Mouse (Mus musculus): ENCODE data around the gene Sco2. TPM values are rescaled to one million over a fixed set of nuclear protein-coding genes. Genes with fewer than 3 reads are reported as not detected.

The Sco2 gene
- polyA plus RNA-seq, 1 experiment from 2014 or later: 6.8 TPM

- Histone ChIP-seq H3K27me3 (ENCODE audit: control insufficient read depth, insufficient read depth, low read length) (peaks cover 28% of the 10 kb centered on the region), H3K4me1 (ENCODE audit: control insufficient read depth, insufficient read depth, low read length) (peaks cover 13% of the 10 kb centered on the region; the same call in 1 of the 2 replicates), H3K27ac (ENCODE audit: low read length) (no peak overlapping the region), H3K4me2 (replicated peaks; ENCODE audit: low read depth, low read length) (no peak overlapping the region), H3K4me3 (ENCODE audit: low read depth, low read length) (no peak overlapping the region), H3K9ac (replicated peaks; ENCODE audit: low read depth, low read length) (no peak overlapping the region), H3K36me3 (ENCODE audit: control insufficient read depth, insufficient read depth, low read length) (no peaks in the 10 kb centered on the region), H3K9me3 (ENCODE audit: control insufficient read depth, low read depth, low read length) (no peaks in the 10 kb centered on the region)
- ATAC-seq (ENCODE audit: insufficient number of reproducible peaks, insufficient read depth, low FRiP score, low read depth): no peak
- WGBS: 4% methylated on average over 18 of the region's 18 CpGs
These were observed 3.7 kb upstream of the Sco2 start for GRCm38 (mm10) chr15:89377362-89377761.

GRCm38 (mm10) chr15:89376957-89377356, 3.3 kb upstream of the Sco2 start, which contains the start of gene Tymp:
TSS of gene Tymp (minus strand) at chr15:89377039.
- Histone ChIP-seq H3K9ac (replicated peaks; ENCODE audit: low read depth, low read length) (no peak within 1 kb of the TSS), H3K27ac (ENCODE audit: low read length) (no peak within 1 kb of the TSS), H3K9me3 (ENCODE audit: control insufficient read depth, low read depth, low read length) (no peaks in the 10 kb centered on the region), H3K4me1 (ENCODE audit: control insufficient read depth, insufficient read depth, low read length) (peaks cover 13% of the 10 kb centered on the region; the same call in 1 of the 2 replicates), H3K27me3 (ENCODE audit: control insufficient read depth, insufficient read depth, low read length) (peaks cover 28% of the 10 kb centered on the region), H3K4me2 (replicated peaks; ENCODE audit: low read depth, low read length) (no peak within 1 kb of the TSS), H3K4me3 (ENCODE audit: low read depth, low read length) (no peak within 1 kb of the TSS), H3K36me3 (ENCODE audit: control insufficient read depth, insufficient read depth, low read length) (peaks cover 3% of the 10 kb centered on the region)
- WGBS: 20% methylated on average over 16 of the region's 16 CpGs
- no peak for ATAC-seq (ENCODE audit: insufficient number of reproducible peaks, insufficient read depth, low FRiP score, low read depth)

GRCm38 (mm10) chr15:89376040-89376439, 2.4 kb upstream of the Sco2 start:
- ATAC-seq (ENCODE audit: insufficient number of reproducible peaks, insufficient read depth, low FRiP score, low read depth): no peak
- WGBS: 83% methylated on average over 7 of the region's 7 CpGs
- Histone ChIP-seq H3K4me3 (ENCODE audit: low read depth, low read length) (no peak overlapping the region), H3K27me3 (ENCODE audit: control insufficient read depth, insufficient read depth, low read length) (peaks cover 28% of the 10 kb centered on the region), H3K36me3 (ENCODE audit: control insufficient read depth, insufficient read depth, low read length) (peaks cover 12% of the 10 kb centered on the region), H3K4me2 (replicated peaks; ENCODE audit: low read depth, low read length) (no peak overlapping the region), H3K9ac (replicated peaks; ENCODE audit: low read depth, low read length) (no peak overlapping the region), H3K9me3 (ENCODE audit: control insufficient read depth, low read depth, low read length) (no peaks in the 10 kb centered on the region), H3K27ac (ENCODE audit: low read length) (no peak overlapping the region), H3K4me1 (ENCODE audit: control insufficient read depth, insufficient read depth, low read length) (peaks cover 13% of the 10 kb centered on the region; the same call in 1 of the 2 replicates)

- Histone ChIP-seq H3K27ac (ENCODE audit: low read length) (no peak overlapping the region), H3K36me3 (ENCODE audit: control insufficient read depth, insufficient read depth, low read length) (peaks cover 22% of the 10 kb centered on the region), H3K9me3 (ENCODE audit: control insufficient read depth, low read depth, low read length) (no peaks in the 10 kb centered on the region), H3K4me1 (ENCODE audit: control insufficient read depth, insufficient read depth, low read length) (peaks cover 13% of the 10 kb centered on the region; the same call in 1 of the 2 replicates), H3K4me3 (ENCODE audit: low read depth, low read length) (no peak overlapping the region), H3K27me3 (ENCODE audit: control insufficient read depth, insufficient read depth, low read length) (peaks cover 28% of the 10 kb centered on the region), H3K9ac (replicated peaks; ENCODE audit: low read depth, low read length) (no peak overlapping the region), H3K4me2 (replicated peaks; ENCODE audit: low read depth, low read length) (no peak overlapping the region)
- no peak for ATAC-seq (ENCODE audit: insufficient number of reproducible peaks, insufficient read depth, low FRiP score, low read depth)
- WGBS: 90% methylated on average over 17 of the region's 17 CpGs
These were observed 1.3 kb upstream of the Sco2 start for GRCm38 (mm10) chr15:89374801-89375534.

- WGBS: 45% methylated on average over 9 of the region's 9 CpGs
- H3K4me1 ChIP-seq (ENCODE audit: control insufficient read depth, insufficient read depth, low read length): peaks cover 13% of the 10 kb centered on the region; the same call in 1 of the 2 replicates
- no peaks in the 10 kb centered on the region for H3K9me3 ChIP-seq (ENCODE audit: control insufficient read depth, low read depth, low read length)
- H3K36me3 ChIP-seq (ENCODE audit: control insufficient read depth, insufficient read depth, low read length): peaks cover 28% of the 10 kb centered on the region
- peaks cover 24% of the 10 kb centered on the region for H3K27me3 ChIP-seq (ENCODE audit: control insufficient read depth, insufficient read depth, low read length)
- no peak for ATAC-seq (ENCODE audit: insufficient number of reproducible peaks, insufficient read depth, low FRiP score, low read depth)
- peak overlapping the region; percentile 83; the same call in 1 of the 2 replicates for H3K27ac ChIP-seq (ENCODE audit: low read length)
- peak overlapping the region; percentile 52; the same call in 1 of the 2 replicates for H3K9ac ChIP-seq (replicated peaks; ENCODE audit: low read depth, low read length)
- H3K4me3 ChIP-seq (ENCODE audit: low read depth, low read length): peak overlapping the region; percentile 58
- peak overlapping the region; percentile 68 for H3K4me2 ChIP-seq (replicated peaks; ENCODE audit: low read depth, low read length)
These were observed 694 bp upstream of the Sco2 start for GRCm38 (mm10) chr15:89374340-89374739.

GRCm38 (mm10) chr15:89373027-89373761, 452 bp downstream of the Sco2 start:
- H3K4me3 ChIP-seq (ENCODE audit: low read depth, low read length): peak overlapping the region; percentile 58
- peak overlapping the region; percentile 52 for H3K9ac ChIP-seq (replicated peaks; ENCODE audit: low read depth, low read length)
- peak; percentile 84 for ATAC-seq (ENCODE audit: insufficient number of reproducible peaks, insufficient read depth, low FRiP score, low read depth)
- 0 out of 2 replicates have a peak, but pooled peaks cover 4% of the 10 kb centered on the region for H3K4me1 ChIP-seq (ENCODE audit: control insufficient read depth, insufficient read depth, low read length)
- peak overlapping the region; percentile 83 for H3K27ac ChIP-seq (ENCODE audit: low read length)
- peaks cover 39% of the 10 kb centered on the region for H3K36me3 ChIP-seq (ENCODE audit: control insufficient read depth, insufficient read depth, low read length)
- H3K4me2 ChIP-seq (replicated peaks; ENCODE audit: low read depth, low read length): peak overlapping the region; percentile 68
- no peaks in the 10 kb centered on the region for H3K9me3 ChIP-seq (ENCODE audit: control insufficient read depth, low read depth, low read length)
- 2% methylated on average over 35 of the region's 35 CpGs for WGBS
- H3K27me3 ChIP-seq (ENCODE audit: control insufficient read depth, insufficient read depth, low read length): peaks cover 13% of the 10 kb centered on the region

GRCm38 (mm10) chr15:89372536-89372935, 1.1 kb downstream of the Sco2 start:
- Histone ChIP-seq H3K9ac (replicated peaks; ENCODE audit: low read depth, low read length) (no peak overlapping the region), H3K27me3 (ENCODE audit: control insufficient read depth, insufficient read depth, low read length) (peaks cover 6% of the 10 kb centered on the region), H3K4me1 (ENCODE audit: control insufficient read depth, insufficient read depth, low read length) (0 out of 2 replicates have a peak, but pooled peaks cover 4% of the 10 kb centered on the region), H3K36me3 (ENCODE audit: control insufficient read depth, insufficient read depth, low read length) (peaks cover 46% of the 10 kb centered on the region), H3K4me3 (ENCODE audit: low read depth, low read length) (no peak overlapping the region), H3K27ac (ENCODE audit: low read length) (no peak overlapping the region), H3K4me2 (replicated peaks; ENCODE audit: low read depth, low read length) (peak overlapping the region; percentile 68), H3K9me3 (ENCODE audit: control insufficient read depth, low read depth, low read length) (no peaks in the 10 kb centered on the region)
- ATAC-seq (ENCODE audit: insufficient number of reproducible peaks, insufficient read depth, low FRiP score, low read depth): no peak
- 80% methylated on average over 7 of the region's 7 CpGs for WGBS

GRCm38 (mm10) chr15:89372068-89372467, 1.6 kb downstream of the Sco2 start:
- no peak overlapping the region for H3K4me2 ChIP-seq (replicated peaks; ENCODE audit: low read depth, low read length)
- H3K4me3 ChIP-seq (ENCODE audit: low read depth, low read length): no peak overlapping the region
- 0 out of 2 replicates have a peak, but pooled peaks cover 4% of the 10 kb centered on the region for H3K4me1 ChIP-seq (ENCODE audit: control insufficient read depth, insufficient read depth, low read length)
- peaks cover 51% of the 10 kb centered on the region for H3K36me3 ChIP-seq (ENCODE audit: control insufficient read depth, insufficient read depth, low read length)
- no peak overlapping the region for H3K9ac ChIP-seq (replicated peaks; ENCODE audit: low read depth, low read length)
- ATAC-seq (ENCODE audit: insufficient number of reproducible peaks, insufficient read depth, low FRiP score, low read depth): no peak
- H3K27me3 ChIP-seq (ENCODE audit: control insufficient read depth, insufficient read depth, low read length): 0 out of 2 replicates have a peak, but pooled peaks cover 4% of the 10 kb centered on the region
- no peaks in the 10 kb centered on the region for H3K9me3 ChIP-seq (ENCODE audit: control insufficient read depth, low read depth, low read length)
- no peak overlapping the region for H3K27ac ChIP-seq (ENCODE audit: low read length)
- 88% methylated on average over 13 of the region's 13 CpGs for WGBS
